ENCODE assay signal across 13 mouse cellular contexts in genomic region chr13:112424635-112425034, GRCm38 (mm10). TPM values are rescaled to one million over a fixed set of nuclear protein-coding genes. Genes with fewer than 3 reads are reported as not detected.
DNase-seq lines count a peak whose midpoint lies in the region; ATAC-seq and TF ChIP-seq lines count a peak whose summit lies in the region.
"Had no signal": no experiment of that assay in that cellular context is flagged by ENCODE, and none has a peak within 500 bp of the region (broad histone marks: within the 10 kb centered on the region; RNA-seq: fewer than 3 reads in every experiment).

No protein-coding gene starts in this region.

- DNase-seq in heart, postnatal 0 days (ENCODE audit: low spot score): peak; percentile 21
- DNase-seq in thymus, postnatal 10 days (ENCODE audit: low spot score in 2 of 2): peak; percentile 68 to 72
- no peak for DNase-seq in kidney, postnatal 14 days
- no peak for DNase-seq in neural tube, embryonic 10.5 days (ENCODE audit: extremely low spot score, low spot score)
- DNase-seq in cerebellum, adult 11 months: no peak
- DNase-seq: lung, embryonic 14.5 days had no signal

- TF ChIP-seq EP300 in heart, postnatal 0 days (IDR thresholded peaks at IDR 0.05; ENCODE audit: low read depth): no peak

- no peak overlapping the region for H3K9ac ChIP-seq in intestine, embryonic 16.5 days (ENCODE audit: low read depth, low read length)
- H3K9ac ChIP-seq in intestine, embryonic 15.5 days: no peak overlapping the region
- no peak overlapping the region for H3K9ac ChIP-seq in heart, postnatal 0 days (replicated peaks; ENCODE audit: low read depth, low read length)
- H3K9ac ChIP-seq: limb, embryonic 12.5 days; lung, embryonic 14.5 days; neural tube, embryonic 12.5 days; stomach, embryonic 15.5 days had no signal

- no peak overlapping the region for H3K4me2 ChIP-seq in intestine, embryonic 16.5 days (ENCODE audit: low read depth, low read length)
- no peak overlapping the region for H3K4me2 ChIP-seq in intestine, embryonic 15.5 days (replicated peaks)
- H3K4me2 ChIP-seq in heart, postnatal 0 days (ENCODE audit: low read depth, low read length): peak overlapping the region; percentile 41; the same call in 1 of the 2 replicates
- H3K4me2 ChIP-seq: limb, embryonic 12.5 days; lung, embryonic 14.5 days; neural tube, embryonic 12.5 days; stomach, embryonic 15.5 days had no signal

- H3K36me3 ChIP-seq in intestine, embryonic 16.5 days (ENCODE audit: control insufficient read depth, insufficient read depth, low read length): no peaks in the 10 kb centered on the region
- no peaks in the 10 kb centered on the region for H3K36me3 ChIP-seq in intestine, embryonic 15.5 days
- H3K36me3 ChIP-seq in heart, postnatal 0 days (replicated peaks; ENCODE audit: control insufficient read depth, insufficient read depth, low read length): no peaks in the 10 kb centered on the region
- H3K36me3 ChIP-seq: hindbrain, embryonic 10.5 days; limb, embryonic 12.5 days; neural tube, embryonic 12.5 days; stomach, embryonic 15.5 days had no signal

- H3K27me3 ChIP-seq in intestine, embryonic 16.5 days (replicated peaks; ENCODE audit: control insufficient read depth, insufficient read depth, low read length): no peaks in the 10 kb centered on the region
- H3K27me3 ChIP-seq in intestine, embryonic 15.5 days (replicated peaks): no peaks in the 10 kb centered on the region
- H3K27me3 ChIP-seq in heart, postnatal 0 days (ENCODE audit: control insufficient read depth, insufficient read depth, low read length): no peaks in the 10 kb centered on the region
- H3K27me3 ChIP-seq: limb, embryonic 12.5 days; neural tube, embryonic 12.5 days; stomach, embryonic 15.5 days had no signal

- 0 out of 2 replicates have a peak, but pooled peaks have one; percentile 13 for ATAC-seq in intestine, embryonic 16.5 days
- no peak; the same call in 1 of the 2 replicates for ATAC-seq in intestine, embryonic 15.5 days
- peak; percentile 48 for ATAC-seq in activated CD4-positive, CD25-positive, alpha-beta regulatory T cell, adult 4 months
- no peak for ATAC-seq in heart, postnatal 0 days (ENCODE audit: insufficient read depth, low read depth)

- H3K9me3 ChIP-seq in intestine, embryonic 16.5 days (ENCODE audit: control insufficient read depth, low read length): no peaks in the 10 kb centered on the region
- H3K9me3 ChIP-seq in intestine, embryonic 15.5 days: no peaks in the 10 kb centered on the region
- H3K9me3 ChIP-seq in heart, postnatal 0 days (replicated peaks; ENCODE audit: control insufficient read depth, low read length): no peaks in the 10 kb centered on the region
- H3K9me3 ChIP-seq: limb, embryonic 12.5 days; neural tube, embryonic 12.5 days; stomach, embryonic 15.5 days had no signal

- H3K4me3 ChIP-seq in intestine, embryonic 16.5 days (ENCODE audit: low read length): no peak overlapping the region
- H3K4me3 ChIP-seq in intestine, embryonic 15.5 days (replicated peaks): no peak overlapping the region
- no peak overlapping the region for H3K4me3 ChIP-seq in heart, postnatal 0 days (ENCODE audit: low read depth, low read length)
- H3K4me3 ChIP-seq: hindbrain, embryonic 10.5 days; limb, embryonic 12.5 days; neural tube, embryonic 12.5 days; stomach, embryonic 15.5 days had no signal

- H3K27ac ChIP-seq in intestine, embryonic 16.5 days (ENCODE audit: low read length): no peak overlapping the region
- H3K27ac ChIP-seq in intestine, embryonic 15.5 days: no peak overlapping the region
- H3K27ac ChIP-seq in heart, postnatal 0 days (ENCODE audit: low read depth): peak overlapping the region; percentile 90
- H3K27ac ChIP-seq: hindbrain, embryonic 10.5 days; limb, embryonic 12.5 days; neural tube, embryonic 12.5 days; stomach, embryonic 15.5 days had no signal

- 75% methylated on average over 7 of the region's 7 CpGs for WGBS in intestine, embryonic 16.5 days
- WGBS in intestine, embryonic 15.5 days: 66% methylated on average over 7 of the region's 7 CpGs
- 32% methylated on average over 7 of the region's 7 CpGs for WGBS in heart, postnatal 0 days

- no peak for TF ChIP-seq CTCF in heart, postnatal 0 days (IDR thresholded peaks at IDR 0.05; ENCODE audit: low read depth)

- peaks cover 7% of the 10 kb centered on the region for H3K4me1 ChIP-seq in intestine, embryonic 16.5 days (ENCODE audit: control insufficient read depth, insufficient read depth, low read length)
- 0 out of 2 replicates have a peak, but pooled peaks cover 3% of the 10 kb centered on the region for H3K4me1 ChIP-seq in intestine, embryonic 15.5 days (replicated peaks)
- peaks cover 18% of the 10 kb centered on the region; the same call in 1 of the 2 replicates for H3K4me1 ChIP-seq in heart, postnatal 0 days (ENCODE audit: control insufficient read depth, insufficient read depth)
- H3K4me1 ChIP-seq: neural tube, embryonic 12.5 days; stomach, embryonic 15.5 days had no signal

RNA-seq across cellular contexts. Expression of gene Il6st, which starts 39.2 kb away (rescaled TPM):
- polyA plus RNA-seq in intestine, embryonic 16.5 days (2015; fragmentation: Nextera tagmentation; extraction: Ambion mirVana): 24.5 and 28.9 TPM in 2 replicates
- polyA plus RNA-seq in intestine, embryonic 15.5 days (2015; fragmentation: Nextera tagmentation; extraction: Ambion mirVana): 31.9 and 37.8 TPM in 2 replicates
- polyA plus RNA-seq in activated CD4-positive, CD25-positive, alpha-beta regulatory T cell, adult 4 months (2017; shearing (Covaris generic)): 10 to 100 TPM; 29.5 to 37.5 TPM
- 79.0 and 98.0 TPM in 2 replicates for total RNA-seq in heart, postnatal 0 days (2014; rRNA removed; ENCODE audit: low replicate concordance)
- 29.9 and 30.0 TPM in 2 replicates for polyA plus RNA-seq in heart, postnatal 0 days (2015; fragmentation: Nextera tagmentation; extraction: Ambion mirVana)

Comparison
In these comparisons a context has a peak if more than half of its experiments do, and no peak if none do; other contexts are left out.
1. ATAC-seq: peak in intestine, embryonic 16.5 days (single experiment) and activated CD4-positive, CD25-positive, alpha-beta regulatory T cell, adult 4 months (single experiment); none in intestine, embryonic 15.5 days (single experiment) and heart, postnatal 0 days (single experiment).
2. DNase-seq: peak in heart, postnatal 0 days (single experiment) and thymus, postnatal 10 days (2 of 2); none in kidney, postnatal 14 days (single experiment), neural tube, embryonic 10.5 days (single experiment) and cerebellum, adult 11 months (single experiment).